Mouse (Mus musculus) intestine, postnatal 0 days (tissue): Measurements from ENCODE around the gene Tex12. TPM values are rescaled to one million over a fixed set of nuclear protein-coding genes. Genes with fewer than 3 reads are reported as not detected.

ENCODE experiments used
- ATAC-seq: fragments of 200-750 bp; cut with Nextera tagmentation; 2 replicates; pipeline ENCODE4 v1.8.0; 2017; ENCODE audit warnings: mild to moderate bottlenecking, moderate TSS enrichment, moderate library complexity
- H3K27ac ChIP-seq: fragments of 300-500 bp; sonication (generic); 2 replicates; pipeline ENCODE4 v1.5.1; 2014; ENCODE audit warnings: mild to moderate bottlenecking, low read depth, low read length, moderate library complexity
- H3K27me3 ChIP-seq: fragments of 300-500 bp; sonication (generic); replicated peaks from 2 replicates; pipeline ENCODE4 v1.6.1; 2014; ENCODE audit warnings: low read length, mixed read lengths; ENCODE audit not compliant: control insufficient read depth, insufficient read depth
- H3K36me3 ChIP-seq: fragments of 300-500 bp; sonication (generic); 2 replicates; pipeline ENCODE4 v1.6.1; 2014; ENCODE audit warnings: mild to moderate bottlenecking, moderate library complexity; ENCODE audit not compliant: control insufficient read depth, insufficient read depth
- H3K4me1 ChIP-seq: fragments of 300-500 bp; sonication (generic); replicated peaks from 2 replicates; pipeline ENCODE4 v1.6.1; 2014; ENCODE audit warnings: antibody characterized with exemption, low read length, mixed read lengths; ENCODE audit not compliant: control insufficient read depth, insufficient read depth
- H3K4me2 ChIP-seq: fragments of 300-500 bp; sonication (generic); replicated peaks from 2 replicates; pipeline ENCODE4 v1.6.1; 2014; ENCODE audit warnings: low read depth, mild to moderate bottlenecking, moderate library complexity
- H3K4me3 ChIP-seq: fragments of 300-500 bp; sonication (generic); 2 replicates; pipeline ENCODE4 v1.5.1; 2014; ENCODE audit warnings: low read depth, low read length
- H3K9ac ChIP-seq: fragments of 300-500 bp; sonication (generic); 2 replicates; pipeline ENCODE4 v1.6.1; 2014; ENCODE audit warnings: mild to moderate bottlenecking, low read depth, low read length
- H3K9me3 ChIP-seq: fragments of 300-500 bp; sonication (generic); 2 replicates; pipeline ENCODE4 v1.6.1; 2016; ENCODE audit warnings: mixed run types; ENCODE audit not compliant: control insufficient read depth
- CTCF ChIP-seq: sonication (generic); IDR thresholded peaks from 2 replicates; pipeline ENCODE4 v1.5.1; 2016; ENCODE audit warnings: low read depth, mild to moderate bottlenecking, control low read depth, antibody characterized with exemption, moderate library complexity
- WGBS: fragments of 180-500 bp; shearing (Covaris S2); extraction: QIAGEN DNeasy Blood & Tissue Kit; methylation state at CpG from one replicate; pipeline ENCODE4 v1.1.7; 2014; 5-methylcytosine and 5-hydroxymethylcytosine counted together
- polyA plus RNA-seq: library from polyadenylated mRNA; unstranded; fragments of >200 nt; fragmentation: Nextera tagmentation; extraction: Ambion mirVana; gene quantifications from 2 replicates; pipeline ENCODE4 v1.2.1, GENCODE M21; 2015

The Tex12 gene
- polyA plus RNA-seq, 1 experiment from 2014 or later = 0.43 TPM

DNA sequence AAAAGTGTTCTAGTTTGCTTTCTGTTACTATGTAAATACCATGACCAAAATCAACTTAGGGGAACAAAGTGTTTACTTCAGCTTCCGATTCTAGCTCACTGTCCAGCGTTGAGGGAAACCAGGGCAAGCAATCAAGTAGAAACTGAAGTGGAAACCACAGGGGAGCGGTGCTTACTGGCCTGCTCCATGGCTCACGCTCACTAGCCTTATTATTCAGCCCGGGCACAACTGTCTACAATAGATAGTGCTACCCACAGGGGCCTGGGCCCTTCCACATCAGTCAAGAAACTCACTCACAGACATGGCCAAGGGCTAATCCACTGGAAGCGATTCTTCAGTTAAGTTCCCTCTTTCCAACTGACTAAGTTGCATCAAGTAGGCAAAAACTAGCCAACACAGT is 40.4 kb upstream of the Tex12 start:
- Histone ChIP-seq H3K9me3 (no peaks in the 10 kb centered on the region), H3K27ac (no peak overlapping the region), H3K9ac (0 out of 2 replicates have a peak overlapping the region, but pooled peaks have one; percentile 7), H3K36me3 (peaks cover 48% of the 10 kb centered on the region), H3K4me2 (peak overlapping the region; percentile 84), H3K4me1 (0 out of 2 replicates have a peak, but pooled peaks cover 8% of the 10 kb centered on the region), H3K4me3 (0 out of 2 replicates have a peak overlapping the region, but pooled peaks have one; percentile 71), H3K27me3 (no peaks in the 10 kb centered on the region)
- 60% methylated on average over 6 of the region's 6 CpGs for WGBS
- no peak for ATAC-seq
- no peak for TF ChIP-seq CTCF

DNA sequence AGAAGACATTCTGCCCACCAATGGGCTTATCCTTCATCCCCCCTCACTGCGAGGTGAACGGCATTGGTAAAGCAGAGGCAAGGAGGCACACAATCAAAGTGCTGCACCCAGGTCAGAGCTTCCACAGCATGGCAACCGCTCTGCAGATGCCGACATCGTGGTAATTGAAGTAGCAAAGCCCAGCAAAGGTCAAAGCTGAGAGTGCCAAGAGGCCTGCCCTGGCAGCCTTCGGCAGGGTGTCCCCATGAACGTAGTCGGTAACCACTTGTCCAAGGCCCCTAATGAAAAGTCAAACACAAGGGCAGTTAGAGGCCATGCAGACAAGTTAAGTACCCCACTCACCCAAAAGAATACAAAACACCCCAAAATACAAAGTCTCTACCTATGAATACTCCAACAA is 35.8 kb upstream of the Tex12 start:
- TF ChIP-seq CTCF = no peak
- Histone ChIP-seq H3K4me2 (no peak overlapping the region), H3K27ac (no peak overlapping the region), H3K9me3 (no peaks in the 10 kb centered on the region), H3K4me1 (0 out of 2 replicates have a peak, but pooled peaks cover 5% of the 10 kb centered on the region), H3K9ac (no peak overlapping the region), H3K4me3 (no peak overlapping the region), H3K27me3 (no peaks in the 10 kb centered on the region), H3K36me3 (peaks cover 59% of the 10 kb centered on the region)
- 90% methylated on average over 8 of the region's 8 CpGs for WGBS
- no peak for ATAC-seq

DNA sequence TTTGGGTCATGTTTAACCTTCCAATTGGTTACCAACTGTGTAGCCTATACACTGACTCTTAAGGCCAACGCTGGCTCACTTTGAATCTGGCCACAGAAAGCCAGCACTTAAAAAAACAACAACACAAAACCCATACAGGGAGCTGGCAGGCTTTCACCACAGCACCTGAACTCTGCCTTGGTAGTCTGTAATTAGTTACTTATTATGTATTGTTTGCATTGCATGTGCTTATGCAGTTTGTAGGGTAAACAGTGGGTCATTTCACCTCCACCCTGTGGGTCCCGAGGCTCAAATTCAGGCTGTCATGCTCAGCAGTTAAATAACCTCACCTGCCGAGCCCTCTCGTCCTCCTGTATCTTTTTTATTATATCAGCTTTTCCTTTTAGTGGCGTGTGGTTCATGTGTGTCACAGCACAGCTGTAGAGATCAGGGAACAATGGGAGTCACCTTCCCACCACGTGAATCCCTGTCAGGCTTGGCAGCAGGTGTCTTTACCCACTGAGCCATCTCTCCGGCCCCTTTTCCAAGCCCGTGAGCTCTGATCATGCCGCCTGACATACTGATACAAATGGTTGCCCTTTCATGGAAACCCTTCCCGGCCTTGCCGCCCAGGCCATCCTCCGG is 33.8 kb upstream of the Tex12 start:
- peak overlapping the region; percentile 29 for H3K27ac ChIP-seq
- 0 out of 2 replicates have a peak overlapping the region, but pooled peaks have one; percentile 25 for H3K4me2 ChIP-seq
- H3K27me3 ChIP-seq = no peaks in the 10 kb centered on the region
- H3K4me3 ChIP-seq = no peak overlapping the region
- no peaks in the 10 kb centered on the region for H3K4me1 ChIP-seq
- no peaks in the 10 kb centered on the region for H3K9me3 ChIP-seq
- 35% methylated on average over 12 of the region's 12 CpGs for WGBS
- no peak for TF ChIP-seq CTCF
- peak; percentile 82 for ATAC-seq
- H3K36me3 ChIP-seq = peaks cover 48% of the 10 kb centered on the region
- no peak overlapping the region for H3K9ac ChIP-seq

DNA sequence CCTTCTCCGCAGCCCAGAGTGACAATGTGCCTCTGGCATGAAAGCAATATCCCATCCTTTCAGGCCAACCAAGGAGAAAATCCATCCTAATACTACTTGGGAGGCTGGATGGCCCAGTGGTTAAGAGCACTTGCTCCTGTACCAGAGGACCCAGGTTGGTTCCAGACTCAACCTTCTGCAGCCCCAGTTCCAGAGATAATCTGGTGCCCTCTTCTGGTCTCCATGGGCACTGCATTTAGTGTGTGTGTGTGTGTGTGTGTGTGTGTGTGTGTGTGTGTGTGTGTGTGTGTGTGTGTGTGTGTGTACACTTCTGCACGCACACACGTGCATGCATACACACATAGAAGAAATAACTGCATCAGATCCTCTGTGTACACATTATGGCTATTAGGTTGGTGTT is 32.4 kb upstream of the Tex12 start:
- WGBS = 82% methylated on average over 3 of the region's 3 CpGs
- H3K4me3 ChIP-seq = no peak overlapping the region
- no peak for ATAC-seq

DNA sequence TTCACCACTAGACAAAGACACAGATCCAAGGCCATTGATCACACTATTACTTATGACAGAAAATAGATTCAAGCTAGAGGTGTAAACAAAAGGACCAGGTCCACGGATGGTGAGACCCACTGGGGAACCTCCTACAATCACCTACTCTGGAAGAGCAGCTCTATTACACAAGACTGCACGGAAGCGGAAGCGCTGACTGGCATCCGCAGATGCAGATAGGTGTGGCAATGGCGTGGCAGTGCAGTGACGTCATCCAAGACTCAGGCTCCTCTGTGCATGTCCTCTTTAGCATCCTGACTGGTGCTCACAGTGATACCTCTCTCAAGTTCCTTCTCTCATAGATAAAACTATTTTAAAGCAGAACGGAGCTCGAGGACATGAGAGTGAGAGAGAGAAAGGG is 31.8 kb upstream of the Tex12 start:
- no peaks in the 10 kb centered on the region for H3K27me3 ChIP-seq
- peaks cover 28% of the 10 kb centered on the region for H3K36me3 ChIP-seq
- H3K4me2 ChIP-seq = no peak overlapping the region
- H3K9ac ChIP-seq = no peak overlapping the region
- no peak overlapping the region for H3K27ac ChIP-seq
- ATAC-seq = no peak
- H3K9me3 ChIP-seq = no peaks in the 10 kb centered on the region
- no peak overlapping the region for H3K4me3 ChIP-seq
- H3K4me1 ChIP-seq = no peaks in the 10 kb centered on the region
- whole genome bisulfite sequencing = 66% methylated on average over 9 of the region's 9 CpGs
- TF ChIP-seq CTCF = no peak

More for the DNA sequence above, 32.4 kb upstream of the Tex12 start:
- Histone ChIP-seq H3K27me3 (no peaks in the 10 kb centered on the region), H3K4me2 (no peak overlapping the region), H3K36me3 (peaks cover 34% of the 10 kb centered on the region), H3K9me3 (no peaks in the 10 kb centered on the region), H3K27ac (no peak overlapping the region), H3K4me1 (no peaks in the 10 kb centered on the region), H3K9ac (no peak overlapping the region)
- peak; percentile 83 for TF ChIP-seq CTCF

DNA sequence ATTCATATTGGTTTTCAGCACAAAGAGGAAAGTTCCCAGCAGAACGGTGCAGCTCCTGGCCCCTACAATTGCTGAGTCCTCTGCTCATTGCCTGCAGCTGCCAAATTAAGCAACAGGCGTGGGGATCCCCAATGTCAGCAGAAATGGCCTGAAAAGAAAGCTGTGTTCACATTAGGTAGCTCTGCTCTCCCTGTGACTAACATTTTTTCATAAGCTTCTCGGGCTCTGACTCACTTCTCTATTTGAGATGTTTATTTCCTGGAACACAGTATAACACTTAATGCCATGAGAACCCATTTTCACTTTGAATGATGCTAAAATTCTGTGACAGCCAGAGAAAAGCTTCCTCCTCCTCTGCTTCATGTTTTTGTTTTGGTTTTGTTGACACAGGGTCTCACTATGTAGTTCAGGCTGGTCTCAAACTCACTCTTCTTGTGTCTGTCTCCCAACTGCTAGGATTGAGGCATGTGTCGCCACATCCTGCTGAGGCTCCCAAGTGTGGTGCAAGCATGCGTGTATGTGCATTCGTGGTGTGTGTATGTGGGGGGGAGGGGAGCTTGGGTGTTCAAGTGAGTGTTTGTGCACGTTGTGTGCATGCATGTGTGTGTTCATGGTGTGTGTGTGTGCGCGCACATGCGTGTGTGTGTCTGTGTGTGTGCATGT is 29.9 kb upstream of the Tex12 start:
- Histone ChIP-seq H3K9me3 (no peaks in the 10 kb centered on the region), H3K36me3 (peaks cover 12% of the 10 kb centered on the region), H3K4me2 (no peak overlapping the region), H3K9ac (no peak overlapping the region), H3K4me1 (peaks cover 4% of the 10 kb centered on the region; the same call in 1 of the 2 replicates), H3K27me3 (no peaks in the 10 kb centered on the region), H3K27ac (no peak overlapping the region), H3K4me3 (no peak overlapping the region)
- no peak for TF ChIP-seq CTCF
- 70% methylated on average over 10 of the region's 10 CpGs for WGBS
- ATAC-seq = no peak
